In genomic region chr12:101025379-101025778, GRCm38 (mm10) we compare ENCODE assay signal across 8 mouse cellular contexts. TPM values are rescaled to one million over a fixed set of nuclear protein-coding genes. Genes with fewer than 3 reads are reported as not detected.
DNase-seq lines count a peak whose midpoint lies in the region; ATAC-seq lines count a peak whose summit lies in the region.

No protein-coding gene starts in this region.

- peaks cover 65% of the 10 kb centered on the region for H3K27me3 ChIP-seq in heart, embryonic 13.5 days (replicated peaks)
- H3K27me3 ChIP-seq in intestine, embryonic 14.5 days (replicated peaks; ENCODE audit: control insufficient read depth, insufficient read depth, low read length): 0 out of 2 replicates have a peak, but pooled peaks cover 12% of the 10 kb centered on the region
- H3K27me3 ChIP-seq in midbrain, embryonic 14.5 days (ENCODE audit: control insufficient read depth, insufficient read depth, low read length): no peaks in the 10 kb centered on the region

- no peak overlapping the region for H3K27ac ChIP-seq in heart, embryonic 13.5 days (replicated peaks)
- no peak overlapping the region for H3K27ac ChIP-seq in intestine, embryonic 14.5 days (ENCODE audit: low read depth)
- H3K27ac ChIP-seq in midbrain, embryonic 14.5 days (replicated peaks; ENCODE audit: low read depth, low read length): no peak overlapping the region

- no peaks in the 10 kb centered on the region for H3K36me3 ChIP-seq in heart, embryonic 13.5 days
- peaks cover 2% of the 10 kb centered on the region; the same call in 1 of the 2 replicates for H3K36me3 ChIP-seq in intestine, embryonic 14.5 days (ENCODE audit: control insufficient read depth, insufficient read depth, low read length)
- peaks cover 11% of the 10 kb centered on the region for H3K36me3 ChIP-seq in midbrain, embryonic 14.5 days (ENCODE audit: control insufficient read depth, insufficient read depth, low read length)

- H3K4me3 ChIP-seq in heart, embryonic 13.5 days: no peak overlapping the region
- H3K4me3 ChIP-seq in intestine, embryonic 14.5 days (ENCODE audit: low read depth, low read length): no peak overlapping the region
- no peak overlapping the region for H3K4me3 ChIP-seq in midbrain, embryonic 14.5 days (replicated peaks; ENCODE audit: low read depth, low read length)

- H3K4me1 ChIP-seq in heart, embryonic 13.5 days: peaks cover 38% of the 10 kb centered on the region
- 0 out of 2 replicates have a peak, but pooled peaks cover 4% of the 10 kb centered on the region for H3K4me1 ChIP-seq in intestine, embryonic 14.5 days (replicated peaks; ENCODE audit: control insufficient read depth, insufficient read depth, low read length)
- peaks cover 38% of the 10 kb centered on the region for H3K4me1 ChIP-seq in midbrain, embryonic 14.5 days (ENCODE audit: control insufficient read depth, insufficient read depth, low read length)

- DNase-seq in heart, adult 8-10 months (ENCODE audit: low spot score): no peak
- DNase-seq in c-Kit-positive CD71-positive TER-119-negative erythroid progenitor cells, embryonic 14.5 days (ENCODE audit: low read depth): peak; percentile 75
- DNase-seq in intestine, embryonic 14.5 days (ENCODE audit: low spot score): peak; percentile 71
- no peak for DNase-seq in midbrain, embryonic 14.5 days
- DNase-seq in urinary bladder, postnatal 25 days (ENCODE audit: low spot score): no peak
- DNase-seq in thymus, postnatal 25 days: no peak
- DNase-seq in ovary, adult 18-20 months (ENCODE audit: low spot score): no peak

- ATAC-seq in heart, embryonic 13.5 days (ENCODE audit: extremely low read depth, insufficient number of reproducible peaks, low FRiP score, low TSS enrichment): no peak
- ATAC-seq in intestine, embryonic 14.5 days (replicated peaks; ENCODE audit: low FRiP score, low TSS enrichment, low read depth): peak; percentile 67
- ATAC-seq in midbrain, embryonic 14.5 days (ENCODE audit: low FRiP score, low TSS enrichment): no peak

- H3K9ac ChIP-seq in heart, embryonic 13.5 days: no peak overlapping the region
- no peak overlapping the region for H3K9ac ChIP-seq in intestine, embryonic 14.5 days (ENCODE audit: low read length)
- H3K9ac ChIP-seq in midbrain, embryonic 14.5 days (replicated peaks; ENCODE audit: low read length): no peak overlapping the region

- WGBS in heart, embryonic 13.5 days: 26% methylated on average over 7 of the region's 7 CpGs
- WGBS in intestine, embryonic 14.5 days: 47% methylated on average over 7 of the region's 7 CpGs
- 76% methylated on average over 7 of the region's 7 CpGs for WGBS in midbrain, embryonic 14.5 days

- peak overlapping the region; percentile 99 for H3K4me2 ChIP-seq in heart, embryonic 13.5 days
- peak overlapping the region; percentile 84; the same call in 1 of the 2 replicates for H3K4me2 ChIP-seq in intestine, embryonic 14.5 days (ENCODE audit: low read length)
- H3K4me2 ChIP-seq in midbrain, embryonic 14.5 days (ENCODE audit: low read length): peak overlapping the region; percentile 69

- no peaks in the 10 kb centered on the region for H3K9me3 ChIP-seq in heart, embryonic 13.5 days
- H3K9me3 ChIP-seq in intestine, embryonic 14.5 days (ENCODE audit: control insufficient read depth, low read length): no peaks in the 10 kb centered on the region
- H3K9me3 ChIP-seq in midbrain, embryonic 14.5 days (ENCODE audit: control insufficient read depth, low read length): no peaks in the 10 kb centered on the region

RNA-seq across cellular contexts. Expression of gene Ccdc88c, which starts 3.5 kb away (rescaled TPM):
- polyA plus RNA-seq in heart, embryonic 13.5 days (2015; fragmentation: Nextera tagmentation; extraction: Ambion mirVana): 1.8 and 1.9 TPM in 2 replicates
- 1 to 10 TPM; 4.2 to 6.4 (median 4.4) TPM for total RNA-seq in heart, adult 8-10 months (2022)
- 14.5 and 15.2 TPM in 2 replicates for polyA plus RNA-seq in intestine, embryonic 14.5 days (2014; fragmentation: Nextera tagmentation; extraction: Ambion mirVana)
- 14.0 and 16.7 TPM in 2 replicates for polyA plus RNA-seq in midbrain, embryonic 14.5 days (2014; fragmentation: Nextera tagmentation; extraction: Ambion mirVana)

RNA-seq across cellular contexts. Expression of gene Ppp4r3a, which starts 58.1 kb away (rescaled TPM):
- polyA plus RNA-seq in heart, embryonic 13.5 days (2015; fragmentation: Nextera tagmentation; extraction: Ambion mirVana): 24.2 and 25.6 TPM in 2 replicates
- 10 to 100 TPM; 20.7 to 21.8 (median 21.3) TPM for total RNA-seq in heart, adult 8-10 months (2022)
- 45.5 TPM in 2 replicates for polyA plus RNA-seq in intestine, embryonic 14.5 days (2014; fragmentation: Nextera tagmentation; extraction: Ambion mirVana)
- 27.0 and 33.0 TPM in 2 replicates for polyA plus RNA-seq in midbrain, embryonic 14.5 days (2014; fragmentation: Nextera tagmentation; extraction: Ambion mirVana)

Comparison
In these comparisons a context has a peak if more than half of its experiments do, and no peak if none do; other contexts are left out.
1. DNase-seq: peak in c-Kit-positive CD71-positive TER-119-negative erythroid progenitor cells, embryonic 14.5 days (single experiment) and intestine, embryonic 14.5 days (single experiment); none in heart, adult 8-10 months (single experiment), midbrain, embryonic 14.5 days (single experiment), urinary bladder, postnatal 25 days (single experiment), thymus, postnatal 25 days (single experiment) and ovary, adult 18-20 months (single experiment).
2. Peak in every context shown above with its lines, with median percentiles within 50 percentile points of each other: H3K4me2 ChIP-seq.